Mouse (Mus musculus): ENCODE measurements at regions not wholly inside any gene's neighbourhood (a gene's known extent, or its start where the extent isn't known, plus 50 kb on each side); places are given as distances from the start of the nearest gene placed in this dataset.

DNA sequence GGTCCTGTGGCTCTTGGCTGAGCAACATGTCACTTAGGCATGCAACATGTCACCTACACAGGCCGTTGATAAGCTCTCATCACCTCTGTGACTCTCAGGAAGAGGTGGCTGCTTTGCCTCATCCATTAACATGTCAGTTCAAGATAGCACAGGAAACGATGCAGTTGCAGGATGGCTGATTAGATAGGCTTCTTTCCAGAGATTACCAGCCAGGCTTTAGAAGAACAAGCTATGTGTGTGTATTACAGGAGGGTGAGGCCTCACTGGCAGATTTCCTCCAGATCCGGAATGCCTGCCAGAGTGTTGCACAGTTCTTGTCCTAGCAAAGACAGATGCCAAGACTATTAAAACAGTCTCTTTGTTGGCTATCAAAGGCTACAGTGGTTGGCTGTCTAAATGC is 220.2 kb upstream of the Ank start:
- TF ChIP-seq MAFK (IDR thresholded peaks at IDR 0.05; ENCODE audit: insufficient read depth, low read depth, low read length): no peak
- TF ChIP-seq CHD2 (IDR thresholded peaks at IDR 0.05; ENCODE audit: low read depth, low read length): no peak
- TF ChIP-seq ZNF384 (IDR thresholded peaks at IDR 0.05; ENCODE audit: low read depth, low read length): no peak
- TF ChIP-seq HCFC1 (IDR thresholded peaks at IDR 0.05; ENCODE audit: borderline replicate concordance, insufficient read depth, low read length): no peak
